Mouse (Mus musculus) CH12.LX (cell line): ENCODE measurements around the gene Spdye4b.

Source experiments
- CTCF ChIP-seq, 2 experiments: IDR thresholded peaks in 1 of 2; conservative IDR thresholded peaks in 1 of 2; 2 replicates each; pipeline ENCODE4 v1.5.1; 2011 to 2012; ENCODE audit warnings: low read depth in 2 of 2, low read length in 2 of 2, improper control_type of control experiment in 1 of 2, inconsistent platforms in 1 of 2, mild to moderate bottlenecking in 1 of 2, moderate library complexity in 1 of 2
- MEF2A ChIP-seq: IDR thresholded peaks from 2 replicates; pipeline ENCODE4 v1.6.1; 2014; ENCODE audit warnings: low read depth, mild to moderate bottlenecking, inconsistent platforms, low read length, improper control_type of control experiment, borderline replicate concordance
- MYC ChIP-seq: IDR thresholded peaks from 2 replicates; pipeline ENCODE4 v1.6.1; 2011; ENCODE audit warnings: low read depth, mild to moderate bottlenecking, improper control_type of control experiment, low read length
- POLR2AphosphoS2 ChIP-seq: IDR thresholded peaks from 2 replicates; pipeline ENCODE4 v1.6.1; 2011; ENCODE audit warnings: low read depth, low read length, improper control_type of control experiment
- RAD21 ChIP-seq: IDR thresholded peaks from 2 replicates; pipeline ENCODE4 v1.6.1; 2011; ENCODE audit warnings: low read depth, mild to moderate bottlenecking, low read length, improper control_type of control experiment, moderate library complexity
- SIN3A ChIP-seq: IDR thresholded peaks from 2 replicates; pipeline ENCODE4 v1.6.1; 2012; ENCODE audit warnings: low read length, improper control_type of control experiment, inconsistent platforms
- TBP ChIP-seq: conservative IDR thresholded peaks from 2 replicates; pipeline ENCODE4 v1.6.1; 2011; ENCODE audit warnings: low read depth, low read length, improper control_type of control experiment
- UBTF ChIP-seq: IDR thresholded peaks from 2 replicates; pipeline ENCODE4 v1.6.1; 2012; ENCODE audit warnings: low read depth, mild to moderate bottlenecking, inconsistent platforms, low read length, improper control_type of control experiment, moderate library complexity
- ZMIZ1 ChIP-seq: IDR thresholded peaks from 2 replicates; pipeline ENCODE4 v1.6.1; 2012; ENCODE audit warnings: low read depth, mild to moderate bottlenecking, inconsistent platforms, low read length, improper control_type of control experiment

- TF ChIP-seq CTCF (conservative IDR thresholded peaks at IDR 0.05 in 1 of 2, IDR thresholded peaks at IDR 0.05 in 1 of 2; ENCODE audit: low read depth in 2 of 2, low read length in 2 of 2) (no peak), MEF2A (no peak), ZMIZ1 (no peak), MYC (no peak), TBP (no peak), UBTF (no peak), SIN3A (no peak), RAD21 (no peak), POLR2AphosphoS2 (no peak)
These were observed 47.8 kb upstream of the Spdye4b start for GRCm38 (mm10) chr5:143132935-143133514.
